Mouse (Mus musculus) liver, embryonic 14.5 days (tissue): ENCODE results near the gene Rab5b. TPM values are rescaled to one million over a fixed set of nuclear protein-coding genes. Genes with fewer than 3 reads are reported as not detected.
A peak's percentile ranks its signal among the peaks of the same experiment; 100 is the strongest.
"Not testable (repeated sequence)": the region's sequence is repeated elsewhere in the genome, so short reads cannot be mapped to it uniquely, and the experiment has no call there.

Experiments used
- ATAC-seq: fragments of 200-750 bp; cut with Nextera tagmentation; 2 replicates; pipeline ENCODE4 v1.8.0; 2017; ENCODE audit warnings: moderate number of reproducible peaks, mild to moderate bottlenecking, moderate library complexity; ENCODE audit not compliant: insufficient read depth
- DNase-seq, 3 experiments: peaks; one replicate each; pipeline ENCODE4 v3.0.0-alpha.2; 2012 to 2013; ENCODE audit warnings: low read depth in 3 of 3, low spot score in 3 of 3
- H3K27ac ChIP-seq: fragments of 300-500 bp; sonication (generic); 2 replicates; pipeline ENCODE4 v1.5.1; 2014; ENCODE audit warnings: moderate library complexity, mild to moderate bottlenecking, control low read depth, inconsistent platforms
- H3K27me3 ChIP-seq: fragments of 300-500 bp; sonication (generic); 2 replicates; pipeline ENCODE4 v1.6.1; 2014; ENCODE audit warnings: mild to moderate bottlenecking, low read length, moderate library complexity; ENCODE audit not compliant: control insufficient read depth, insufficient read depth
- H3K36me3 ChIP-seq: fragments of 300-500 bp; sonication (generic); replicated peaks from 2 replicates; pipeline ENCODE4 v1.6.1; 2014; ENCODE audit warnings: low read depth; ENCODE audit not compliant: control insufficient read depth, insufficient read depth
- H3K4me1 ChIP-seq, 2 experiments: fragments of 200-500 bp in 1 of 2; fragments of 300-500 bp in 1 of 2; sonication (generic) in 1 of 2; replicated peaks; 2 replicates each; pipeline ENCODE4 v1.6.1; 2012 to 2014; ENCODE audit warnings: antibody characterized with exemption in 1 of 2, inconsistent platforms in 1 of 2, low read length in 1 of 2; ENCODE audit not compliant: control insufficient read depth in 2 of 2, insufficient read depth in 2 of 2
- H3K4me2 ChIP-seq: fragments of 300-500 bp; sonication (generic); 2 replicates; pipeline ENCODE4 v1.6.1; 2014; ENCODE audit warnings: low read depth, mild to moderate bottlenecking, control low read depth, moderate library complexity
- H3K4me3 ChIP-seq, 2 experiments: fragments of 200-500 bp in 1 of 2; fragments of 300-500 bp in 1 of 2; sonication (generic) in 1 of 2; 2 replicates each; pipeline ENCODE4 v1.5.1; 2012 to 2014; ENCODE audit warnings: low read depth in 2 of 2, low read length in 2 of 2, mild to moderate bottlenecking in 2 of 2, control low read depth in 1 of 2, inconsistent platforms in 1 of 2, moderate library complexity in 1 of 2; ENCODE audit not compliant: insufficient read depth in 1 of 2
- H3K9ac ChIP-seq: fragments of 300-500 bp; sonication (generic); replicated peaks from 2 replicates; pipeline ENCODE4 v1.6.1; 2014; ENCODE audit warnings: mild to moderate bottlenecking, control low read depth, moderate library complexity
- H3K9me3 ChIP-seq: fragments of 300-500 bp; sonication (generic); 2 replicates; pipeline ENCODE4 v1.6.1; 2016; ENCODE audit warnings: low read length, mixed read lengths; ENCODE audit not compliant: control insufficient read depth
- CTCF ChIP-seq: IDR thresholded peaks from 2 replicates; pipeline ENCODE4 v1.5.1; 2016; ENCODE audit warnings: antibody characterized with exemption, low read depth, control low read depth
- EP300 ChIP-seq: IDR thresholded peaks from 2 replicates; pipeline ENCODE4 v1.6.1; 2016; ENCODE audit warnings: antibody characterized with exemption, low read depth
- WGBS: fragments of 180-500 bp; shearing (Covaris S2); extraction: QIAGEN DNeasy Blood & Tissue Kit; methylation state at CpG from one replicate; pipeline ENCODE4 v1.1.7; 2014; ENCODE audit not compliant: insufficient replicate concordance; 5-methylcytosine and 5-hydroxymethylcytosine counted together
- polyA plus RNA-seq, 2 experiments: library from polyadenylated mRNA; depleted of rRNA in 1 of 2; stranded (reverse) in 1 of 2; unstranded in 1 of 2; fragments of >200 nt; fragmentation: Nextera tagmentation in 1 of 2; extraction: Ambion mirVana in 1 of 2; gene quantifications; 2 replicates each; pipeline versions ENCODE4 v1.2.1 to v1.2.3; 2012 to 2014

The Rab5b gene
- polyA plus RNA-seq, 2 experiments: 19.3 to 24.5 TPM

GRCm38 (mm10) chr10:128731002-128731433 is 35.0 kb upstream of the Rab5b start:
- Histone ChIP-seq H3K9me3 (no peaks in the 10 kb centered on the region), H3K9ac (no peak overlapping the region), H3K4me1 (no peaks in the 10 kb centered on the region), H3K4me2 (peak overlapping the region; percentile 32; the same call in 1 of the 2 replicates), H3K4me3 (no peak overlapping the region), H3K36me3 (no peaks in the 10 kb centered on the region), H3K27ac (no peak overlapping the region), H3K27me3 (no peaks in the 10 kb centered on the region)
- ATAC-seq (peak; percentile 62; the same call in 1 of the 2 replicates), DNase-seq (peak in 1 of 3 experiments; percentile 37)
- 18% methylated on average over 10 of the region's 10 CpGs for WGBS
- peak; percentile 91 for TF ChIP-seq CTCF
- TF ChIP-seq EP300: no peak

GRCm38 (mm10) chr10:128728059-128728458 is 32.0 kb upstream of the Rab5b start:
- H3K27ac ChIP-seq: no peak overlapping the region
- no peaks in the 10 kb centered on the region for H3K4me1 ChIP-seq
- no peak for DNase-seq
- 54% methylated on average over 5 of the region's 5 CpGs for WGBS
- H3K9me3 ChIP-seq: no peaks in the 10 kb centered on the region
- no peaks in the 10 kb centered on the region for H3K27me3 ChIP-seq
- ATAC-seq: no peak
- H3K4me3 ChIP-seq: no peak overlapping the region
- TF ChIP-seq CTCF (no peak), EP300 (no peak)
- H3K36me3 ChIP-seq: no peaks in the 10 kb centered on the region
- no peak overlapping the region for H3K4me2 ChIP-seq
- H3K9ac ChIP-seq: no peak overlapping the region

DNA sequence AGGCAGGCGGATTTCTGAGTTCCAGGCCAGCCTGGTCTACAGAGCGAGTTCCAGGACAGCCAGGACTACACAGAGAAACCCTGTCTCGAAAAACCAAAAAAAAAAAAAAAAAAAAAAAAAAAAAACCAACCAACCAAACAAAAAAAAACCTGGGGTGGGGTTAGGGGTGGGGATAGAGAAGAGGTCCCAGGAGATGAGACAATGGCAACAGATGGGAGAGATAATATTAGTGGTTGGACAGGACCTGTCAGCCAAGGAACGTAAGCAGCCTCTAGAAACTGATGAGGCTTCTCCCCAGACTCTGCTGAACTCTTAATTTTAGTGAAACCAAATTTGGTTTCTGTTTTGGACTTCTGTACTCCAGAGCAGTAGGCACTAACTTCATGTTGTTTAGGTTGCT is 29.4 kb upstream of the Rab5b start:
- not testable (repeated sequence) for DNase-seq, H3K27me3 ChIP-seq, H3K36me3 ChIP-seq, ATAC-seq, H3K4me2 ChIP-seq, H3K4me1 ChIP-seq, H3K27ac ChIP-seq, H3K9ac ChIP-seq, H3K9me3 ChIP-seq, H3K4me3 ChIP-seq
- WGBS: 53% methylated on average over 3 of the region's 4 CpGs

DNA sequence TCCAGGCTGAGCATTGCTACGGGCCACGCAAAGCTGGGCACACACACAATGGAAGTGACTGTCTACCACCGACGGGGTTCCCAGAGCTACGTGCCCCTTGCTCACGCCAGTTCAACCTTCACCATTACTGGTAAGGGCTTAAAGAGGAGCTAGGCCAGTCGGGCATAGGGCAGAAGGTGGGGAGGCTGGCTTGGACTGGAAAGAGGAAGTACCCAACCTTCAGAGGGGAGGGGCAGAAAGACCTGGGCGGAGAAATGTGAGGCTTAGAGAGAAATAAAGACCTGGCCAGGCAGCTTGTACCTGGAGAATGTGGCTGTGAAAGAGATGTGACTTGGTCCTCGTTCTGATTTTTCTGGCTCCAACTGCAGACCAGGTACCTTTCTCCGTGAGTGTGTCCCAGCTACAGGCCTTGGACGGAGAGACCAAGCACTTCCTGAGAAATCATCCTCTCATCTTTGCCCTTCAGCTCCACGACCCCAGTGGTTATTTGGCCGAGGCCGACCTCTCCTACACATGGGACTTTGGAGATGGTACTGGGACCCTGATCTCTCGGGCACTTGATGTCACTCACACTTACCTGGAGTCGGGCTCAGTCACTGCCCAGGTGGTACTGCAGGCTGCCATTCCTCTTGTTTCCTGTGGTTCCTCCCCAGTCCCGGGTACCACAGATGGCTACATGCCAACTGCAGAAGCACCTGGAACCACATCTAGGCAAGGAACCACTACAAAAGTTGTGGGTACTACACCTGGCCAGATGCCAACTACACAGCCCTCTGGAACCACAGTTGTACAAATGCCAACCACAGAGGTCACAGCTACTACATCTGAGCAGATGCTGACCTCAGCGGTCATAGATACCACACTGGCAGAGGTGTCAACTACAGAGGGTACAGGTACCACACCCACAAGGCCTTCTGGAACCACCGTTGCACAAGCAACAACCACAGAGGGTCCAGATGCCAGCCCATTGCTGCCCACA is 19.8 kb upstream of the Rab5b start:
- ATAC-seq (peak; percentile 21; the same call in 1 of the 2 replicates), DNase-seq (no peak)
- H3K4me3 ChIP-seq: no peak overlapping the region
- H3K36me3 ChIP-seq: no peaks in the 10 kb centered on the region
- TF ChIP-seq CTCF: no peak
- no peak for TF ChIP-seq EP300
- H3K27me3 ChIP-seq: no peaks in the 10 kb centered on the region
- 61% methylated on average over 19 of the region's 19 CpGs for WGBS
- no peak overlapping the region for H3K9ac ChIP-seq
- H3K27ac ChIP-seq: no peak overlapping the region
- H3K9me3 ChIP-seq: no peaks in the 10 kb centered on the region
- no peak overlapping the region for H3K4me2 ChIP-seq
- H3K4me1 ChIP-seq: no peaks in the 10 kb centered on the region

DNA sequence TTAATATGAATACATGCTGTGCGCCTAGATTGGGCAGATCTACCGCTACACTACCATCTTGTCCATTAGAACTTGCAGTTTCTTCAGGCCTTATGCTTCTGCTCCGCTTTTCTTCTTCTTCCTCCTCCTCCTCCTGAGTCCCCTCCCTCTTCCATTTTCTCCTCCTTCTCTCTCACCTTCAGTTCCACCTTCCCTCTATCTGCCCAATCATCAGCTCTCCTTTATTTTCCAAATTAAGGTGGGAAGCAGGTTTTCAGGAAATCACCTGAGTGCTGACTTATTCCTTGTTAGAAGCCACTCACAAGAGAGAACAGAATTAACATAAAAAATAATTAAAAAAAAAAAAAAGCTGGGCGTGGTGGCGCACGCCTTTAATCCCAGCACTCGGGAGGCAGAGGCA is 15.3 kb upstream of the Rab5b start:
- not testable (repeated sequence) for H3K9me3 ChIP-seq, H3K36me3 ChIP-seq, H3K27me3 ChIP-seq, H3K9ac ChIP-seq, ATAC-seq, H3K4me1 ChIP-seq, H3K4me3 ChIP-seq, DNase-seq, H3K4me2 ChIP-seq, H3K27ac ChIP-seq
- WGBS: 82% methylated on average over 7 of the region's 7 CpGs
